Mouse (Mus musculus): ENCODE measurements around the gene Acox3. TPM values are rescaled to one million over a fixed set of nuclear protein-coding genes. Genes with fewer than 3 reads are reported as not detected.

Gene Acox3
- polyA plus RNA-seq (2015; fragmentation: Nextera tagmentation; extraction: Ambion mirVana): 2.2 and 2.7 TPM in 2 replicates

DNA sequence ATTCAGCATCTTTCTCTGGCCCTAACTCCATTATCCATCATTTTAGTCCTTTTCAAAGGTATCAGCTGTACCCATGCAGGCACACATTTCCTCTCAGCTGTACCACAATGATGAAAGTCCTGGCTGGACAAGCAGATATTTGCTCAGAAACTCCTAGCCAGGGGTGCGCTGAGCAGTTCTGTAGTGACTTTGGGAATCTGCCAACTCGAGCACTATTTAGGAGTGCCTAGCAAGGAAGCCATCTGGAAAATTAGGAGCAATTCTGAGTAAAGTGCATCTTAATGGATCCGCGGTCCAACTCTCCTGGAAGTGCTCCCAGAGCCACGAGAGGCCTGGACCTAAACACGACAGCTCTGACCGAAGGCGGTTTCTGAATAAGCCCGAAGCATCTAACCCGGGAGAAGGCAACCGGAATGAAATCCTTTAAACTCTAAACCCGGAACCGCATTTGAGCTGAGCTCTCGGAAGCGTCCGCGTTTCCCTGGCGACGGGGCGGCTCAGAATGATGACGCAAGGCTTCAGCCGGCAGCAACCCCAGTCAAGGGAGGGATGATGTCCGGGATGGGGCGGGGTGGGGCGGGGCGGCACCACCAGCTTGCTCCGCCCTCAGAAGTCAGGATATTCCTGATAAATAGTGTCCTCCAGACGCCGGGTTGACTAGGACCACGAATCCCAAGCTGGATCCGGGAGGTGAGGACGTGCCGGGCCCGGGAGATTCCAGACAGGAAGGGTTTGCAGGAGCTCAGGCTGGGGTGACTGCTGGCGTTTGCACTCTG lies at the start of gene Acox3:
Gene Acox3 (plus strand): TSS at position 596 of the 776 bp plus-strand sequence.
- H3K4me3 ChIP-seq (replicated peaks): peak within 1 kb of the TSS; percentile 70
- under 1% methylated on average over 35 of the region's 35 CpGs for WGBS (ENCODE audit: insufficient replicate concordance)
- ATAC-seq (ENCODE audit: low read depth) (peak; percentile 92), DNase-seq (peak; percentile 81)
- H3K9me3 ChIP-seq (replicated peaks): no peaks in the 10 kb centered on the region
- H3K36me3 ChIP-seq: no peaks in the 10 kb centered on the region
- peak within 1 kb of the TSS; percentile 26; the same call in 1 of the 2 replicates for H3K27ac ChIP-seq
- peaks cover 14% of the 10 kb centered on the region for H3K4me1 ChIP-seq (replicated peaks)
- H3K4me2 ChIP-seq: peak within 1 kb of the TSS; percentile 79
- peak within 1 kb of the TSS; percentile 73 for H3K9ac ChIP-seq
- H3K27me3 ChIP-seq: no peaks in the 10 kb centered on the region

DNA sequence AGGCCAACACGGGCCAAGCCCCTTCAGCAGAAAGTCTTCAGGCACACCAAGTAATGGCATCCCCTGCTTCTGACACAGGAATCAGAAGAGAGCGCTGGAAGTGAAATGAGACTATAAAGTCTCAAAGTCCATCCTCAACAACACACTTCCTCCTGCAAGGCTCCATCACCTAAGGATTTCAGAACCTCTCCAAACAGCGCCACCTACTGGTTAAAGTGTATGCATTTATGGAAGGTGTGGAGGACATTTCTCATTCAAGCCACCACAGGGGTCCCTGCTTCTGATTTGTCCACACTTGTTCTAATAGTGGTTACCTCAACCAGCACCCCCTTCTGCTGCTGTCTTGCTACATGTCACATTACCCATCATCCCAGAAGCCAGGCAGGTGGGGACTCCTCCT lies 46.6 kb upstream of the Acox3 start:
- WGBS (ENCODE audit: insufficient replicate concordance): 50% methylated on average over 3 of the region's 3 CpGs
- Histone ChIP-seq H3K4me2 (no peak overlapping the region), H3K27ac (no peak overlapping the region), H3K4me3 (replicated peaks) (no peak overlapping the region), H3K36me3 (no peaks in the 10 kb centered on the region), H3K9ac (no peak overlapping the region), H3K27me3 (no peaks in the 10 kb centered on the region), H3K4me1 (replicated peaks) (no peaks in the 10 kb centered on the region), H3K9me3 (replicated peaks) (no peaks in the 10 kb centered on the region)
- ATAC-seq (ENCODE audit: low read depth) (no peak), DNase-seq (no peak)

DNA sequence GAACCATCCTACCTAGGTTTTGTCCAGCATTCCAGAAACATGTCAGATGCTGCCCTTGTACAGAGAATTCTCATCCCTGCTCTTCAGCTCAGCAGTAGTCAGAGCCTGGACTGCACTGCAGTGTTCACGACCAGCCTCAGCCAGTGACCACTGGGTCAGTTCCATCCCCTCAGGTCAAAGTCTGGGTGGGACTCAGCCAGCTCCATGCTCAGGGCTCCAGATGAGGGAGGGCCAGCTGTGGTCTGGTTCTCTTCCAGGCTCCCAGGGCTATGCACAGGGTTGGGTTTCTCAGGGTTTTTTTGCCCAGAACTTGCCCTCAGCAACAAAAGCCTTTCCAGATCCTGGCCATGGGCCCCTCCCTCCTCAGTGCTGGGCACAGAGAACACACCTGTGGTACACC lies 45.4 kb upstream of the Acox3 start:
- no peak overlapping the region for H3K9ac ChIP-seq
- H3K27ac ChIP-seq: no peak overlapping the region
- DNase-seq: no peak
- no peak for ATAC-seq (ENCODE audit: low read depth)
- no peaks in the 10 kb centered on the region for H3K9me3 ChIP-seq (replicated peaks)
- H3K27me3 ChIP-seq: no peaks in the 10 kb centered on the region
- no peak overlapping the region for H3K4me2 ChIP-seq
- H3K4me3 ChIP-seq (replicated peaks): no peak overlapping the region
- no peaks in the 10 kb centered on the region for H3K4me1 ChIP-seq (replicated peaks)
- no peaks in the 10 kb centered on the region for H3K36me3 ChIP-seq
- 41% methylated on average over 1 of the region's 1 CpGs for WGBS (ENCODE audit: insufficient replicate concordance)

DNA sequence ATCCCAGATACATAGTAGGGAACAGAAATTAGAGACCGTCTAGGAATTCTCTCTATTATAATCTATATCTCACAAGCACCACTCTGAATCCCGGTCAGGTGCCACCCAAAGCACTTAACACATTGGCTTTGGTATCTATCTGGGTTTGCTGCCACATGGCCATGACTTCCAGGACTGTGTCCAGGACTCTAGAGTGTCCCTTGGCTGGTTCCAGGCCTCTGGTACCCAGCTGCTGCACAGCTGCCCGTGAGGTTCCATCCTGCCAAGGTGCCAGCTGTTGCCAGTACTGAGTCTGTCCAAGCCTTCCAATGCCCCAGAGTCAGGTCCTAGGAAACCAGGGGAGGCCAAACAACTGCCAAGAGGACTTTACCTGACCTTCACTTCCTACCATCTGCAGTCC lies 44.8 kb upstream of the Acox3 start:
- Histone ChIP-seq H3K27ac (no peak overlapping the region), H3K4me3 (replicated peaks) (no peak overlapping the region), H3K27me3 (no peaks in the 10 kb centered on the region), H3K4me2 (no peak overlapping the region), H3K9ac (no peak overlapping the region), H3K4me1 (replicated peaks) (no peaks in the 10 kb centered on the region), H3K9me3 (replicated peaks) (no peaks in the 10 kb centered on the region), H3K36me3 (no peaks in the 10 kb centered on the region)
- ATAC-seq (ENCODE audit: low read depth) (no peak), DNase-seq (no peak)
- WGBS (ENCODE audit: insufficient replicate concordance): 65% methylated on average over 3 of the region's 3 CpGs

DNA sequence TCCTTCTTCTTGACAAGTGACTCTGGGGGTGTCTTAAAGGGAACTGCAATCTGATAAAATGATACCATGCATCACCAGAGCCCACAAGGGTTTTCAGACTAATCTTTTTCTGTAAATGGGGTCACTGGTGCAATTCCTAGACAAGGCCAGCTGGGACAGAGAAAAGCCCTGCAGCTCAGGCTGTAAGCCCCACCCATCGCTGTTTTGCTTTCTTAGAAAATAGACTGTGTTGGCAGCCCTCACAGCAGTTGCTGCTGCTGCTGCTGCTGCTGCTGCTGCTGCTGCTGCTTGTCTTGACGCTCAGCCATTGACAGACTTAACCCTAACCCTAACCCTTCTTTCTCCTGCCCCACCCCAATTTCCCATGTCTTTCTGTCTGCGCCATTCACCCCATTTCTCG lies 43.3 kb upstream of the Acox3 start:
- H3K4me3 ChIP-seq (replicated peaks): no peak overlapping the region
- H3K9me3 ChIP-seq (replicated peaks): no peaks in the 10 kb centered on the region
- no peak for DNase-seq
- ATAC-seq (ENCODE audit: low read depth): no peak
- no peak overlapping the region for H3K9ac ChIP-seq
- no peaks in the 10 kb centered on the region for H3K27me3 ChIP-seq
- H3K4me1 ChIP-seq (replicated peaks): no peaks in the 10 kb centered on the region
- H3K36me3 ChIP-seq: no peaks in the 10 kb centered on the region
- 46% methylated on average over 4 of the region's 4 CpGs for WGBS (ENCODE audit: insufficient replicate concordance)
- no peak overlapping the region for H3K4me2 ChIP-seq
- no peak overlapping the region for H3K27ac ChIP-seq

GRCm38 (mm10) chr5:35540555-35540954 lies 42.3 kb upstream of the Acox3 start:
- Histone ChIP-seq H3K9ac (no peak overlapping the region), H3K36me3 (no peaks in the 10 kb centered on the region), H3K4me2 (no peak overlapping the region), H3K27me3 (no peaks in the 10 kb centered on the region), H3K27ac (no peak overlapping the region), H3K9me3 (replicated peaks) (no peaks in the 10 kb centered on the region), H3K4me1 (replicated peaks) (no peaks in the 10 kb centered on the region), H3K4me3 (replicated peaks) (no peak overlapping the region)
- 37% methylated on average over 5 of the region's 5 CpGs for WGBS (ENCODE audit: insufficient replicate concordance)
- DNase-seq (no peak), ATAC-seq (ENCODE audit: low read depth) (no peak)

DNA sequence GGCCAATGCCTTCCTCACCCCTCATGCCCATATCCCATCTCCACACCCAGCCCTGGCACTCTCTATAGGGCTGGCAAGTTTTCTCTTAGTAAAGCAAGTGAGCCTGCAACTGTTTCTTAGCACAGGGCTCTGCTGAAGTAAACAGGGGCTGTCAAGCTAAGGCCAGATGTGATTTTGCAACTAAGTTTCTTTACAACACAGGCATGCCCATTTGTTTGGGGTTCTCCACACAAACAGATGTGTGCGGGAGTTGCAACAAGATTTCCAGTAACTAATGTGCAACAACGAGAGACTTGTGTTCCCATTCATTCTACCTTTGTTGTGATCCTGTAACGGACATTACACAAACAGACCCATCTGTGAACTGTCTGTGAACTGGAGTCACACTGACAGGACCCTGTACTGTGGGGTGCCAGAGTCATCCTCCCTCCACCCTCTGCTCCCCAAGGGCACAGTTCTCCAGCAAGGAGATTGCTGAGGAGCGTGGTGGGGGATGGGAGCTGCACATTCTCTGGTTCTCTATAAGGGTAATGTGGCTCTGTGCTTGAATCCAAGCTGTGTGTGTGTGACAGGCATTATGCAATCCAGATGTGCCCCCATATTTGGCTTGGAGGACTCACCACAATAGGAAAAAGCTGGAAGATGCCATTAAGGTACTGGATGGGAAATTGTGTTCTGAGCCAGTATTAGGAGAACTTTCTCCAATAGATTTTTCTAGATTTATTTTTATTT lies 41.6 kb upstream of the Acox3 start:
- Histone ChIP-seq H3K27ac (no peak overlapping the region), H3K4me3 (replicated peaks) (no peak overlapping the region), H3K9me3 (replicated peaks) (no peaks in the 10 kb centered on the region), H3K36me3 (no peaks in the 10 kb centered on the region), H3K4me1 (replicated peaks) (no peaks in the 10 kb centered on the region), H3K27me3 (no peaks in the 10 kb centered on the region), H3K9ac (no peak overlapping the region), H3K4me2 (no peak overlapping the region)
- DNase-seq (no peak), ATAC-seq (ENCODE audit: low read depth) (no peak)
- WGBS (ENCODE audit: insufficient replicate concordance): 58% methylated on average over 4 of the region's 4 CpGs

DNA sequence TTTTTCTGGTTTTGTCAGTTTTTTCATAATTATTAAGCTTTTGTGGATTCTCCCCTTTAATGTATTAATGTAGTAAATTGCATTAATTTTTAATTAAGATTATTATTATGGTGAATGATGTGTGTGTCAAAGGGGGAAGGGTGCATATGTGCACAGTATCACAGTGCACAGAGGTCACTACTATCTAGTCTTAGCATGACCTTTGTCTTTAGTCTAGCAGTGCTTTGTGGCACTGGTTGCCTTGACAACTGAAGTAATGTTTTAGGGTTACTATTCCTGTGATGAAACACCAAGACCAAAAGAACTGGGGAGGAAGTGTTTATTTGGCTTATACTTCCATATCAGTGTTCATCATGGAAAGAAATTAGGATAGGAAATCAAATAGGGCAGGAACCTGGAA lies 36.7 kb upstream of the Acox3 start:
- Histone ChIP-seq H3K9ac (no peak overlapping the region), H3K27ac (no peak overlapping the region), H3K36me3 (no peaks in the 10 kb centered on the region), H3K4me3 (replicated peaks) (no peak overlapping the region), H3K4me2 (no peak overlapping the region), H3K27me3 (no peaks in the 10 kb centered on the region), H3K9me3 (replicated peaks) (no peaks in the 10 kb centered on the region), H3K4me1 (replicated peaks) (no peaks in the 10 kb centered on the region)
- DNase-seq (no peak), ATAC-seq (ENCODE audit: low read depth) (0 out of 2 replicates have a peak, but pooled peaks have one; percentile 47)

DNA sequence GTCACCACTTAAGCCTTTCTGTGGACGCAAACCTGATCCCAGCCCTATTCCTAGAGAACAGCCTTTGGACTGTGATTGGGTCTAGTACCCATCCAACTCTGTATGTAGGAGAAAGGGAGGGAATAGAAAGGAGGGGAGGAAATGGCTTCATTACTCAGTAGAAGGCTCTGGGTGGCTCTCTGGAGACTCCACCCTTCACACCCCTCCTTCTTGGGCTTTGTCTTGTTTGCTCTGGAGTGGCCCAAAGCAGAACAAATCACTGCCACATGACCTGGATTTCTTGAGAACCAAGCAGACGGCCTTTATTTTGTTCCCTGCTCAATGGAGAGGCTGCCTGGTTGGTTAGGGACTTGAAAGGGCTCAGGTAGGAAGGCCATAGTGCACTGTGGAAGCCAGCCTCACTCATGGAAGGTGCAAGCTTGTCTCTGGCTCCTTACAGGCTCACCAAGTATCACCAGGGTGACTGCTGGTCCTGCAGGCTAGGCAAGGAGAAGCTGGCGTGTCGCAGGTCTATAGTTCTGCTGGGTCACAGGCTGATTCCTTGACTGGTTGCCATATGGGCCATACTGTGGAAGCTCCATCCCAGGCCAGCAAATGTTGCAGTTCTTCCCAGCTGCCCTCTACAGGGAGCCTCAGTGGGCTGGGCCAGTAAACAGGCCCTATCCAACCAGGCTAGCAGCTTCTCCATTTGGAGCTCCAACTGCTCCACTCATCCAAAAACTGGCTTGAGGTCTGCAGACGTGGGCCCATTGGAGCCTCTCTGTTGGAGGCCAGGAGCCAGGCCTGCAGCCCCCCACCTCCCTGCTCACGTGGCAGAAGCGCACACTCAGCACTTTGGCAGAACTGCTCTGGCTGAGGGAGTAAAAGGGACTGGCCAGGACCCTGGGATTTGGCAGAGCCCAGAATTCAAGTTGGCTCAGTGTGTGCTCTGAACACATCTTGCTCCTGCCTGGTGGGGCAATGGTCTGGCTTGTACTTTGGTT lies 30.7 kb upstream of the Acox3 start:
- no peak overlapping the region for H3K27ac ChIP-seq
- H3K4me2 ChIP-seq: no peak overlapping the region
- H3K9ac ChIP-seq: no peak overlapping the region
- ATAC-seq (ENCODE audit: low read depth) (0 out of 2 replicates have a peak, but pooled peaks have one; percentile 18), DNase-seq (no peak)
- no peaks in the 10 kb centered on the region for H3K27me3 ChIP-seq
- H3K4me3 ChIP-seq (replicated peaks): no peak overlapping the region
- H3K9me3 ChIP-seq (replicated peaks): no peaks in the 10 kb centered on the region
- no peaks in the 10 kb centered on the region for H3K4me1 ChIP-seq (replicated peaks)
- WGBS (ENCODE audit: insufficient replicate concordance): 41% methylated on average over 7 of the region's 7 CpGs
- peaks cover 16% of the 10 kb centered on the region for H3K36me3 ChIP-seq

- ATAC-seq (ENCODE audit: low read depth) (no peak), DNase-seq (no peak)
- Histone ChIP-seq H3K27me3 (no peaks in the 10 kb centered on the region), H3K36me3 (peaks cover 24% of the 10 kb centered on the region), H3K4me3 (replicated peaks) (no peak overlapping the region), H3K9me3 (replicated peaks) (no peaks in the 10 kb centered on the region), H3K27ac (no peak overlapping the region), H3K4me2 (no peak overlapping the region), H3K4me1 (replicated peaks) (no peaks in the 10 kb centered on the region), H3K9ac (no peak overlapping the region)
- 67% methylated on average over 4 of the region's 4 CpGs for WGBS (ENCODE audit: insufficient replicate concordance)
These were observed 29.9 kb upstream of the Acox3 start for GRCm38 (mm10) chr5:35552838-35553539.
